Mouse (Mus musculus): ENCODE results near the gene Enpp3. TPM values are rescaled to one million over a fixed set of nuclear protein-coding genes. Genes with fewer than 3 reads are reported as not detected.

Gene Enpp3
- polyA plus RNA-seq, 1 experiment from 2014 or later = 6.2 TPM

DNA sequence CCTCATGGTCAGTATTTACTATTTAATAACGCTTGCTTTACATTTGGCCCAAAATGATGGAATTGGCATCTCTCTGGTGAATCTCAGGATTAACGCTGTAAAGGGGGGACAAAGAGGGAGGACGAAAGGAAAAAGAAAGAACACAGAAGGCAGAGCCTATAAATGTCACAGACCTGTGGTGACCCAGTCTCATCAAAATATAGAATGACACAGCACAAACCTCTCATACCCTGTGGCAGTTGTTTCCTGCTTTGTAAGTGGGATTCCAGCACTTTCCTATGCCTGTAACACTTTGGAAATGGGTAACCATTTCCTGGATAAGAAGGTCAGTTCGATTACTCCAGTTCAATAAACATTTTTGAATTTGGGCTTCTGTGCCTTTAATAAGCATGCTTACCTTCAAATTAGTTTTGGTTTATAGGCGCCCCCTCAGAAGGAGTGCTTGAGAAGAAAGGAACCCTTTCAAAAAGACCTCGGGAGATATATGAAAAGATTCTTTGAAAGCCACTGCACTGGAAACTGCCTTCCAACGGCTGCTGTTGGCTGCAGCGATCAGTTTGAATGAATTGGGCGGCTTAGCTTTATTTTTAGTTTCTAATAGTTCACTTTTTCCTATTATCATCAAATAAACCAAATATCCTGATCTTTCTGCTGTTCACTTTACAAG, 87.6 kb downstream of the Enpp3 start:
- WGBS = 44% methylated on average over 9 of the region's 9 CpGs
- Histone ChIP-seq H3K9me3 (no peaks in the 10 kb centered on the region), H3K4me2 (peak overlapping the region; percentile 48), H3K36me3 (no peaks in the 10 kb centered on the region), H3K27ac (peak overlapping the region; percentile 81; the same call in 1 of the 2 replicates), H3K9ac (no peak overlapping the region), H3K4me3 (peak overlapping the region; percentile 33; the same call in 1 of the 2 replicates), H3K27me3 (no peaks in the 10 kb centered on the region), H3K4me1 (peaks cover 13% of the 10 kb centered on the region; the same call in 1 of the 2 replicates)
- no peak for ATAC-seq (ENCODE audit: insufficient number of reproducible peaks, insufficient read depth, low FRiP score, low TSS enrichment, low read depth)

GRCm38 (mm10) chr10:24754251-24754835, 88.3 kb downstream of the Enpp3 start:
- H3K4me2 ChIP-seq = peak overlapping the region; percentile 48
- H3K4me3 ChIP-seq = peak overlapping the region; percentile 33
- no peak for ATAC-seq (ENCODE audit: insufficient number of reproducible peaks, insufficient read depth, low FRiP score, low TSS enrichment, low read depth)
- WGBS = 47% methylated on average over 11 of the region's 11 CpGs
- H3K36me3 ChIP-seq = no peaks in the 10 kb centered on the region
- H3K27ac ChIP-seq = peak overlapping the region; percentile 81; the same call in 1 of the 2 replicates
- no peaks in the 10 kb centered on the region for H3K9me3 ChIP-seq
- peaks cover 13% of the 10 kb centered on the region; the same call in 1 of the 2 replicates for H3K4me1 ChIP-seq
- H3K9ac ChIP-seq = 0 out of 2 replicates have a peak overlapping the region, but pooled peaks have one; percentile 21
- no peaks in the 10 kb centered on the region for H3K27me3 ChIP-seq

DNA sequence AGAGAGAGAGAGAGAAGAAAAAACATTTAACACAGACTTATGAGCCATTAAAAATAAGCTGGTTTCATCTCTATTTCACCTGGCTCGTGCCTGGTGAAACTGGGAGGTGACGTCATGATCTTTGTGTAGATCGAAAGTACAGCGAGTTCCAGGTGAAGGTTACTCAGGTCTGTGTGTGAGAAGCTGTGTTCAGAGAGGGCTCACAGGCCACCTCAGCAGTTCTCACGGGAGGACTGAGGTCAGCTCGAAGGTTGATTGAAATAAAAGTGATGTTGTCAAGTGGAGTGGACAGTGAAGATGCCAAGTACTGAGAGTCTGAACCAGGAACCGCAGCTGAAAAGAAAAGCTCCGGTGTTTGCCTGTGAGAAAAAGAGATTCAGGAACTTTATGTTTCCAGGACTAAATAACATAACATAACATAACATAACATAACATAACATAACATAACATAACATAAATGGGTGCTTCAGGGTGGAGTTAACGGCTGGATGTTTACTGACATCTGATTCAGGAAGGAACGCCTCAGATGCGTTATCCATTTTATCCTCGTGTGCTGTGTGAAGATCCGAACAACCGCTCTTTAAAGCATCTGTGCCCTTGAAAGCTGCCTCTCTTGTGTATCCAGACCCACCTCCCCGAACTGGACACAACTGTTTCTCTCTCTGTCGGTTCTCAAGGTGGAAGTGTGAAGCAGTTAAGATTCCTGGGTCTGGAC, 88.9 kb downstream of the Enpp3 start:
- no peaks in the 10 kb centered on the region for H3K27me3 ChIP-seq
- no peaks in the 10 kb centered on the region for H3K36me3 ChIP-seq
- peak overlapping the region; percentile 33; the same call in 1 of the 2 replicates for H3K4me3 ChIP-seq
- peak overlapping the region; percentile 81; the same call in 1 of the 2 replicates for H3K27ac ChIP-seq
- H3K9ac ChIP-seq = no peak overlapping the region
- H3K9me3 ChIP-seq = no peaks in the 10 kb centered on the region
- peak overlapping the region; percentile 48 for H3K4me2 ChIP-seq
- ATAC-seq (ENCODE audit: insufficient number of reproducible peaks, insufficient read depth, low FRiP score, low TSS enrichment, low read depth) = no peak
- H3K4me1 ChIP-seq = peaks cover 13% of the 10 kb centered on the region; the same call in 1 of the 2 replicates
- 65% methylated on average over 16 of the region's 16 CpGs for WGBS

GRCm38 (mm10) chr10:24742950-24743487, 99.6 kb downstream of the Enpp3 start:
- Histone ChIP-seq H3K36me3 (no peaks in the 10 kb centered on the region), H3K4me2 (peak overlapping the region; percentile 27), H3K27ac (peak overlapping the region; percentile 80), H3K27me3 (no peaks in the 10 kb centered on the region; the same call in 1 of the 2 replicates), H3K9me3 (no peaks in the 10 kb centered on the region), H3K4me1 (peaks cover 19% of the 10 kb centered on the region), H3K4me3 (0 out of 2 replicates have a peak overlapping the region, but pooled peaks have one; percentile 0), H3K9ac (no peak overlapping the region)
- WGBS = 59% methylated on average over 11 of the region's 13 CpGs
- ATAC-seq (ENCODE audit: insufficient number of reproducible peaks, insufficient read depth, low FRiP score, low TSS enrichment, low read depth) = 0 out of 2 replicates have a peak, but pooled peaks have one; percentile 56

DNA sequence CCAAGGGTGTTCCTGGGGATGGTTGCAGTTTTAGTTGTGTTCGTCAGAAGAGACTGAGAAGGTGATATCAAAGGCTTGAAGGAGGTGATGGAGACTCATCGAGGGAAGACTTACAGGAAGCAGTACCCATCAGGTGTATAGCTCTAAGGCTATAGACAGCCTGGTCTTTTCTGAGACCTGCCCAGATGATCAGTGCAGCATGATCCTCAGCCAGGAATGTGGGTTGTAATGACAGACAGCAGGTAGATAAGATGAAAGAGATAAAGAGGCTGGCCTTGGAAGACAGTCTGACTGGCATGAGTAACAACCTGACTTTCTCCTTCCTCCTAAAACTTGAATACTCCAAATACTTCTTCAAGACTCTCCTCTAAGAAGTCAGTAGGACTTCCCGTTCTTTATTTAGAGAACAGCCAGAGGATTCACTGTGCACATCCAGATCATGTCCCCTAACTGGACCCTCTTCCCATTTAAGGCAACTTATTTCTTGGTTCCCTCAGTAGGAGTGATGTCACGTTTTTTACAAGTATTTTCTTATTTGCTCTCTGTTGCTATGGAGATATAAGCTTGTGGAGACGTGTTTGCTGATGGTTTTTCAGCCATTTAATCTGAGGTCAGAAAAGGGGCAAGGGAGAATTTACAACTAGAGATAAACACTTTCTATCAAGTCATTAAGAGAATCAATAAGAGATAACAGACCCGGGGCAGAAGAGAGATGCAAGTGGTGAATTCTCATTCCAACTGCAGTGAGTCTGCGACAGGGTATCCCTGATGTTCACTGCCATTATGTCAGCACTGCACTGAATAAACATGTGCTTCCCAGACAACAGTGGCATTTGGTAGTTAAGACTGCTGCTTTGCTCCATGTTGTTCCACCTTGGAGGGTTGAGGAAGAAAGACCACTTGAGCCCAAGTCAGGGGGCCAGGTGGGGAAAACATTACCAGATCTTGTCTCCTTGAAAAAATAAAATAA, 101.1 kb downstream of the Enpp3 start:
- H3K4me2 ChIP-seq = no peak overlapping the region
- H3K4me1 ChIP-seq = peaks cover 21% of the 10 kb centered on the region
- no peak for ATAC-seq (ENCODE audit: insufficient number of reproducible peaks, insufficient read depth, low FRiP score, low TSS enrichment, low read depth)
- no peak overlapping the region for H3K4me3 ChIP-seq
- WGBS = 69% methylated on average over 7 of the region's 7 CpGs
- no peaks in the 10 kb centered on the region for H3K9me3 ChIP-seq
- no peak overlapping the region for H3K27ac ChIP-seq
- no peak overlapping the region for H3K9ac ChIP-seq
- H3K36me3 ChIP-seq = no peaks in the 10 kb centered on the region
- no peaks in the 10 kb centered on the region; the same call in 1 of the 2 replicates for H3K27me3 ChIP-seq

DNA sequence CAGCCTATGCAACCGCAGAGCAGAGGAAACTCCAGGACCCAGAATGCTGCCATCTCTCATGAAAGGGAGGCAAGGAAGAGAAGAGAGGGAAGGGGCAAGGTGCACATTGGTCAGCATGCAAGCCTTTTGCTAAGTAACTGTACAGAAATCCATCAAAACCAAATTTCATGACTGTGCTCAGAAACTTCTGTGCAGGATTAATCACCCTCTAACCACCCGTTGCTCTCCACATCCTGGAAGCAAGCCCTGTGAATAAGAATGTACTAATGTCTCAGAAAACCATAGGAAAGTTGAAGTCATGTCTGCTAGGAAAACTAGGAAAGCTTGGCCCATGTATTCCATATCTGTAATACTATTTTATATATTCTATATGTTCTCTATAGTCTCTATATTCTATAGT, 103.5 kb downstream of the Enpp3 start:
- Histone ChIP-seq H3K4me2 (no peak overlapping the region), H3K9ac (no peak overlapping the region), H3K27me3 (no peaks in the 10 kb centered on the region; the same call in 1 of the 2 replicates), H3K36me3 (no peaks in the 10 kb centered on the region), H3K4me3 (no peak overlapping the region), H3K9me3 (peaks cover 3% of the 10 kb centered on the region; the same call in 1 of the 2 replicates), H3K4me1 (peaks cover 21% of the 10 kb centered on the region), H3K27ac (no peak overlapping the region)
- WGBS = 71% methylated on average over 2 of the region's 2 CpGs
- ATAC-seq (ENCODE audit: insufficient number of reproducible peaks, insufficient read depth, low FRiP score, low TSS enrichment, low read depth) = no peak

- Histone ChIP-seq H3K27me3 (no peaks in the 10 kb centered on the region; the same call in 1 of the 2 replicates), H3K4me3 (no peak overlapping the region), H3K36me3 (no peaks in the 10 kb centered on the region), H3K4me2 (no peak overlapping the region), H3K9ac (no peak overlapping the region), H3K4me1 (peaks cover 19% of the 10 kb centered on the region), H3K27ac (no peak overlapping the region), H3K9me3 (peaks cover 3% of the 10 kb centered on the region; the same call in 1 of the 2 replicates)
- 53% methylated on average over 2 of the region's 2 CpGs for WGBS
- ATAC-seq (ENCODE audit: insufficient number of reproducible peaks, insufficient read depth, low FRiP score, low TSS enrichment, low read depth) = no peak
Observed at GRCm38 (mm10) chr10:24738456-24738855, 104.2 kb downstream of the Enpp3 start.

- Histone ChIP-seq H3K27me3 (no peaks in the 10 kb centered on the region), H3K4me2 (no peak overlapping the region), H3K27ac (no peak overlapping the region), H3K4me1 (peaks cover 16% of the 10 kb centered on the region), H3K36me3 (no peaks in the 10 kb centered on the region), H3K9ac (no peak overlapping the region), H3K9me3 (peaks cover 3% of the 10 kb centered on the region; the same call in 1 of the 2 replicates), H3K4me3 (no peak overlapping the region)
- 89% methylated on average over 5 of the region's 5 CpGs for WGBS
- no peak for ATAC-seq (ENCODE audit: insufficient number of reproducible peaks, insufficient read depth, low FRiP score, low TSS enrichment, low read depth)
Observed at GRCm38 (mm10) chr10:24735027-24735777, 107.4 kb downstream of the Enpp3 start.

GRCm38 (mm10) chr10:24727478-24727877, 115.1 kb downstream of the Enpp3 start:
- H3K27me3 ChIP-seq = no peaks in the 10 kb centered on the region
- no peak overlapping the region for H3K27ac ChIP-seq
- WGBS = 90% methylated on average over 4 of the region's 4 CpGs
- no peak overlapping the region for H3K4me3 ChIP-seq
- peaks cover 7% of the 10 kb centered on the region; the same call in 1 of the 2 replicates for H3K4me1 ChIP-seq
- H3K36me3 ChIP-seq = no peaks in the 10 kb centered on the region
- ATAC-seq (ENCODE audit: insufficient number of reproducible peaks, insufficient read depth, low FRiP score, low TSS enrichment, low read depth) = no peak
- no peaks in the 10 kb centered on the region for H3K9me3 ChIP-seq
- no peak overlapping the region for H3K9ac ChIP-seq
- no peak overlapping the region for H3K4me2 ChIP-seq

- Histone ChIP-seq H3K9ac (no peak overlapping the region), H3K4me2 (no peak overlapping the region), H3K4me1 (no peaks in the 10 kb centered on the region), H3K9me3 (no peaks in the 10 kb centered on the region), H3K27me3 (no peaks in the 10 kb centered on the region), H3K36me3 (no peaks in the 10 kb centered on the region), H3K27ac (no peak overlapping the region), H3K4me3 (no peak overlapping the region)
- 59% methylated on average over 2 of the region's 2 CpGs for WGBS
- ATAC-seq (ENCODE audit: insufficient number of reproducible peaks, insufficient read depth, low FRiP score, low TSS enrichment, low read depth) = no peak
Observed at GRCm38 (mm10) chr10:24725197-24725596, 117.4 kb downstream of the Enpp3 start.
